ENCODE assay signal across 8 mouse cellular contexts in the genomic region with DNA sequence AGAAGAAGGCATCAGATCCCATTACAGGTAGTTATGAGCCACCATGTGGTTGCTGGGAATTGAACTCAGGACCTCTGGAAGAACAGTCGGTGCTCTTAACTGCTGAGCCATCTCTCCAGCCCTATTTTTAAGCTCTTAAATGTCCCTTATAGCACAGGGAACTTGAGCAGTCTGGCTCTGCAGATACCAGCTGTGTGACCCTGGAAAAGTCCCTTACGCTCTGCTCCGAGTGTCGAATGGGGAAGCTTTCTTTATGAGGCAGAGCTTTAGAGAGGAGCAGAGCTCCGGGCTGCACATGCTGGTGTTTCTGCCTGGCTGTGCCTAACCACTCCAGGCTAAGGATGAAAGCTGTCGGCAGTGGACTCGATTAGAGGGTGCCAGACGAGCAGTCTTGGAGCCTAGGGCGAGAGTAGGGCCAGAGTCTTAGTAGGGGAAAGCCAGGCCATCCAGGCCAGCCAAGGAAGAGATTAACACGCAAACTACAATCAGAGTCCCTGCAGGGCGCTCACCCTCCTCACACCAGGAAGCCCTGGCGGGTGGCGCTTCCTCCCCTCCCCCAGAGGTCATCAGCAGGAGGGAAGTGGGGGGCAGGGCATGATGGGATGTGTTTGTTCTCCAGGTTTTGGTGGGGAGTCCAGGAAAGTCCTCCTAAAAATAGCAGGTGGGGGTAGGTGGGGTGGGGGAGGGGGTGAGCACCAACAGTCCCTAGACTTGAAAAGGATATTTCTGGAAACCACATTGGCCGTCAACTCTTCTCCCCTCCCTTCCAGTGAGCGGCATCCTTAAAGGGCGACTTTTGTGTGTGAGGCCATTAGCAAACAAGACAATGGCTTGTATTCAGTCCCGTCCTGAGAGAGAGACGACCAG.
DNase-seq lines count a peak whose midpoint lies in the region; ATAC-seq lines count a peak whose summit lies in the region.

No protein-coding gene starts in this region.

- H3K27me3 ChIP-seq in heart, embryonic 14.5 days (ENCODE audit: control insufficient read depth, insufficient read depth, low read length): no peaks in the 10 kb centered on the region
- H3K27me3 ChIP-seq in limb, embryonic 11.5 days (ENCODE audit: control insufficient read depth, insufficient read depth, low read length): no peaks in the 10 kb centered on the region
- no peaks in the 10 kb centered on the region for H3K27me3 ChIP-seq in midbrain, embryonic 14.5 days (ENCODE audit: control insufficient read depth, insufficient read depth, low read length)

- H3K36me3 ChIP-seq in heart, embryonic 14.5 days (ENCODE audit: control insufficient read depth, insufficient read depth, low read length): no peaks in the 10 kb centered on the region
- no peaks in the 10 kb centered on the region; the same call in 1 of the 2 replicates for H3K36me3 ChIP-seq in limb, embryonic 11.5 days (ENCODE audit: control insufficient read depth, insufficient read depth, low read length)
- H3K36me3 ChIP-seq in midbrain, embryonic 14.5 days (ENCODE audit: control insufficient read depth, insufficient read depth, low read length): no peaks in the 10 kb centered on the region

- H3K4me2 ChIP-seq in heart, embryonic 14.5 days (ENCODE audit: low read length): peak overlapping the region; percentile 46
- no peak overlapping the region for H3K4me2 ChIP-seq in limb, embryonic 11.5 days (ENCODE audit: low read depth, severe bottlenecking)
- H3K4me2 ChIP-seq in midbrain, embryonic 14.5 days (ENCODE audit: low read length): no peak overlapping the region

- ATAC-seq in heart, embryonic 14.5 days (ENCODE audit: insufficient number of reproducible peaks, insufficient read depth, low FRiP score, low read depth): peak; percentile 74
- ATAC-seq in limb, embryonic 11.5 days (ENCODE audit: insufficient number of reproducible peaks, low FRiP score, low TSS enrichment, low read depth): no peak
- ATAC-seq in midbrain, embryonic 14.5 days (ENCODE audit: low FRiP score, low TSS enrichment): no peak

- WGBS in heart, embryonic 14.5 days: 10% methylated on average over 18 of the region's 18 CpGs
- WGBS in limb, embryonic 11.5 days: 11% methylated on average over 18 of the region's 18 CpGs
- WGBS in midbrain, embryonic 14.5 days: 15% methylated on average over 18 of the region's 18 CpGs

- H3K27ac ChIP-seq in heart, embryonic 14.5 days (replicated peaks in 1 of 2; ENCODE audit: control insufficient read depth in 1 of 2, insufficient read depth in 1 of 2, low read depth in 2 of 2, low read length in 2 of 2): peak overlapping the region; percentile 82 to 86
- no peak overlapping the region for H3K27ac ChIP-seq in limb, embryonic 11.5 days (replicated peaks; ENCODE audit: low read depth, low read length)
- H3K27ac ChIP-seq in midbrain, embryonic 14.5 days (replicated peaks; ENCODE audit: low read depth, low read length): 0 out of 2 replicates have a peak overlapping the region, but pooled peaks have one; percentile 2

- peaks cover 34 to 36% of the 10 kb centered on the region in 2 experiments for H3K4me1 ChIP-seq in heart, embryonic 14.5 days (ENCODE audit: control insufficient read depth in 2 of 2, insufficient read depth in 2 of 2, low read length in 2 of 2)
- peaks cover 4% of the 10 kb centered on the region for H3K4me1 ChIP-seq in limb, embryonic 11.5 days (ENCODE audit: control insufficient read depth, insufficient read depth, low read length)
- H3K4me1 ChIP-seq in midbrain, embryonic 14.5 days (ENCODE audit: control insufficient read depth, insufficient read depth, low read length): 0 out of 2 replicates have a peak, but pooled peaks cover 4% of the 10 kb centered on the region

- peak overlapping the region; percentile 31 for H3K9ac ChIP-seq in heart, embryonic 14.5 days (ENCODE audit: low read length)
- H3K9ac ChIP-seq in limb, embryonic 11.5 days (ENCODE audit: low read length): no peak overlapping the region
- H3K9ac ChIP-seq in midbrain, embryonic 14.5 days (replicated peaks; ENCODE audit: low read length): no peak overlapping the region

- H3K9me3 ChIP-seq in heart, embryonic 14.5 days (ENCODE audit: control insufficient read depth, low read length): peaks cover 6% of the 10 kb centered on the region
- peaks cover 3% of the 10 kb centered on the region; the same call in 1 of the 2 replicates for H3K9me3 ChIP-seq in limb, embryonic 11.5 days (ENCODE audit: control insufficient read depth, low read length)
- H3K9me3 ChIP-seq in midbrain, embryonic 14.5 days (ENCODE audit: control insufficient read depth, low read length): 0 out of 2 replicates have a peak, but pooled peaks cover 2% of the 10 kb centered on the region

- no peak overlapping the region for H3K4me3 ChIP-seq in heart, embryonic 14.5 days (ENCODE audit: control insufficient read depth in 1 of 2, insufficient read depth in 1 of 2, low read depth in 1 of 2, low read length in 2 of 2)
- H3K4me3 ChIP-seq in limb, embryonic 11.5 days (ENCODE audit: low read depth, low read length): no peak overlapping the region
- H3K4me3 ChIP-seq in midbrain, embryonic 14.5 days (replicated peaks; ENCODE audit: low read depth, low read length): no peak overlapping the region

- peak; percentile 34 for DNase-seq in gastrocnemius, adult 18-20 months (ENCODE audit: low spot score)
- DNase-seq in gastrocnemius, postnatal 4 days (ENCODE audit: low spot score in 2 of 2): no peak
- peak; percentile 72 to 81 for DNase-seq in adrenal gland, postnatal 36 days
- peak; percentile 50 for DNase-seq in limb, embryonic 11.5 days (ENCODE audit: low spot score)
- peak; percentile 31 for DNase-seq in midbrain, embryonic 14.5 days
- DNase-seq in right cerebral cortex, postnatal 4 days: no peak
- no peak for DNase-seq in left cerebral cortex, adult 11 months (ENCODE audit: low spot score)

Comparison
In these comparisons a context has a peak if more than half of its experiments do, and no peak if none do; other contexts are left out.
1. DNase-seq: peak in gastrocnemius, adult 18-20 months (single experiment), adrenal gland, postnatal 36 days (2 of 2), limb, embryonic 11.5 days (single experiment) and midbrain, embryonic 14.5 days (single experiment); none in gastrocnemius, postnatal 4 days (0 of 2), right cerebral cortex, postnatal 4 days (single experiment) and left cerebral cortex, adult 11 months (single experiment).